Mouse (Mus musculus) CH12.LX (cell line): Measurements from ENCODE around the gene Nav1. TPM values are rescaled to one million over a fixed set of nuclear protein-coding genes. Genes with fewer than 3 reads are reported as not detected.

Experiments used
- DNase-seq: peaks from one replicate; pipeline ENCODE4 v3.0.0-alpha.2; 2013; ENCODE audit errors: extremely low read depth
- H3K27ac ChIP-seq: 2 replicates; pipeline ENCODE4 v1.5.1; 2012; ENCODE audit warnings: low read depth, mild to moderate bottlenecking, control low read depth, moderate library complexity; ENCODE audit not compliant: insufficient read depth
- H3K27me3 ChIP-seq: replicated peaks from 2 replicates; pipeline ENCODE3; 2012; ENCODE audit warnings: inconsistent platforms
- H3K36me3 ChIP-seq, 2 experiments: replicated peaks in 1 of 2; 2 replicates each; pipeline versions ENCODE3 to v1.6.1; 2012; ENCODE audit warnings: inconsistent platforms in 1 of 2, low read length in 1 of 2, mild to moderate bottlenecking in 1 of 2, mixed read lengths in 1 of 2, moderate library complexity in 1 of 2; ENCODE audit not compliant: control insufficient read depth in 1 of 2, insufficient read depth in 1 of 2
- H3K4me1 ChIP-seq, 2 experiments: 2 replicates each; pipeline ENCODE4 v1.6.1; 2012; ENCODE audit warnings: inconsistent platforms in 1 of 2, moderate library complexity in 1 of 2; ENCODE audit not compliant: insufficient read depth in 2 of 2, control insufficient read depth in 1 of 2
- H3K4me2 ChIP-seq: 2 replicates; pipeline ENCODE4 v1.6.1; 2012; ENCODE audit warnings: low read depth, mild to moderate bottlenecking, control low read depth; ENCODE audit not compliant: poor library complexity, insufficient read depth, severe bottlenecking
- H3K4me3 ChIP-seq, 3 experiments: fragments of 150-350 bp in 1 of 3; sonication (generic) in 1 of 3; replicated peaks in 1 of 3; 2 replicates each; pipeline versions ENCODE3 to v1.5.1; 2011 to 2012; ENCODE audit warnings: low read depth in 2 of 3, low read length in 2 of 3, mild to moderate bottlenecking in 2 of 3, moderate library complexity in 2 of 3, control low read depth in 1 of 3, improper control_type of control experiment in 1 of 3, inconsistent platforms in 1 of 3, mixed read lengths in 1 of 3; ENCODE audit not compliant: poor library complexity in 1 of 3
- H3K79me2 ChIP-seq: replicated peaks from 2 replicates; pipeline ENCODE4 v1.6.1; 2012; ENCODE audit warnings: mild to moderate bottlenecking, moderate library complexity; ENCODE audit not compliant: control insufficient read depth, poor library complexity, insufficient read depth, severe bottlenecking; ENCODE audit errors: extremely low read depth
- H3K9ac ChIP-seq: 2 replicates; pipeline ENCODE4 v1.6.1; 2012; ENCODE audit warnings: low read depth, mild to moderate bottlenecking, control low read depth, moderate library complexity; ENCODE audit not compliant: insufficient read depth
- H3K9me3 ChIP-seq: replicated peaks from 2 replicates; pipeline ENCODE3; 2012; ENCODE audit warnings: low read length, inconsistent platforms, mixed read lengths
- BHLHE40 ChIP-seq: IDR thresholded peaks from 2 replicates; pipeline ENCODE4 v1.6.1; 2011; ENCODE audit warnings: mild to moderate bottlenecking, low read depth, low read length, improper control_type of control experiment
- CHD2 ChIP-seq: IDR thresholded peaks from 2 replicates; pipeline ENCODE4 v1.6.1; 2011; ENCODE audit warnings: low read length, improper control_type of control experiment
- CTCF ChIP-seq, 2 experiments: IDR thresholded peaks in 1 of 2; conservative IDR thresholded peaks in 1 of 2; 2 replicates each; pipeline ENCODE4 v1.5.1; 2011 to 2012; ENCODE audit warnings: low read depth in 2 of 2, low read length in 2 of 2, improper control_type of control experiment in 1 of 2, inconsistent platforms in 1 of 2, mild to moderate bottlenecking in 1 of 2, moderate library complexity in 1 of 2
- ELF1 ChIP-seq: IDR thresholded peaks from 2 replicates; pipeline ENCODE4 v1.6.1; 2014; ENCODE audit warnings: low read depth, mild to moderate bottlenecking, inconsistent platforms, low read length, improper control_type of control experiment
- EP300 ChIP-seq: IDR thresholded peaks from 2 replicates; pipeline ENCODE4 v1.6.1; 2011; ENCODE audit warnings: low read length, improper control_type of control experiment
- ETS1 ChIP-seq: conservative IDR thresholded peaks from 2 replicates; pipeline ENCODE4 v1.6.1; 2012; ENCODE audit warnings: low read depth, mild to moderate bottlenecking, inconsistent platforms, low read length, improper control_type of control experiment, moderate library complexity
- GABPA ChIP-seq: IDR thresholded peaks from 2 replicates; pipeline ENCODE4 v1.6.1; 2012; ENCODE audit warnings: low read depth, low read length, improper control_type of control experiment, inconsistent platforms; ENCODE audit not compliant: insufficient replicate concordance
- HCFC1 ChIP-seq: IDR thresholded peaks from 2 replicates; pipeline ENCODE4 v1.6.1; 2012; ENCODE audit warnings: low read depth, mild to moderate bottlenecking, inconsistent platforms, low read length, improper control_type of control experiment
- IRF4 ChIP-seq: IDR thresholded peaks from 2 replicates; pipeline ENCODE4 v1.6.1; 2014; ENCODE audit warnings: low read depth, mild to moderate bottlenecking, inconsistent platforms, low read length, improper control_type of control experiment
- JUN ChIP-seq: IDR thresholded peaks from 2 replicates; pipeline ENCODE4 v1.6.1; 2011; ENCODE audit warnings: low read depth, mild to moderate bottlenecking, low read length, improper control_type of control experiment, moderate library complexity; ENCODE audit not compliant: insufficient read depth
- JUND ChIP-seq: conservative IDR thresholded peaks from 2 replicates; pipeline ENCODE4 v1.6.1; 2011; ENCODE audit warnings: low read depth, low read length, improper control_type of control experiment
- KAT2A ChIP-seq: IDR thresholded peaks from 2 replicates; pipeline ENCODE4 v1.6.1; 2012; ENCODE audit warnings: low read length, improper control_type of control experiment, inconsistent platforms; ENCODE audit not compliant: insufficient replicate concordance
- MAFK ChIP-seq: IDR thresholded peaks from 2 replicates; pipeline ENCODE4 v1.6.1; 2011; ENCODE audit warnings: low read length, improper control_type of control experiment; ENCODE audit not compliant: insufficient replicate concordance
- MAX ChIP-seq: IDR thresholded peaks from 2 replicates; pipeline ENCODE4 v1.6.1; 2011; ENCODE audit warnings: low read length, improper control_type of control experiment
- MAZ ChIP-seq: IDR thresholded peaks from 2 replicates; pipeline ENCODE4 v1.6.1; 2012; ENCODE audit warnings: low read depth, mild to moderate bottlenecking, inconsistent platforms, low read length, improper control_type of control experiment, moderate library complexity
- MEF2A ChIP-seq: IDR thresholded peaks from 2 replicates; pipeline ENCODE4 v1.6.1; 2014; ENCODE audit warnings: low read depth, mild to moderate bottlenecking, inconsistent platforms, low read length, improper control_type of control experiment, borderline replicate concordance
- MXI1 ChIP-seq: IDR thresholded peaks from 2 replicates; pipeline ENCODE4 v1.6.1; 2011; ENCODE audit warnings: mild to moderate bottlenecking, low read depth, low read length, improper control_type of control experiment
- MYC ChIP-seq: IDR thresholded peaks from 2 replicates; pipeline ENCODE4 v1.6.1; 2011; ENCODE audit warnings: low read depth, mild to moderate bottlenecking, improper control_type of control experiment, low read length
- NELFE ChIP-seq: IDR thresholded peaks from 2 replicates; pipeline ENCODE4 v1.6.1; 2011; ENCODE audit warnings: low read depth, low read length, improper control_type of control experiment
- PAX5 ChIP-seq: IDR thresholded peaks from 2 replicates; pipeline ENCODE4 v1.6.1; 2012; ENCODE audit warnings: low read length, inconsistent platforms, mixed read lengths
- POLR2A ChIP-seq: IDR thresholded peaks from 2 replicates; pipeline ENCODE4 v1.6.1; 2011; ENCODE audit warnings: low read depth, mild to moderate bottlenecking, improper control_type of control experiment, low read length
- POLR2AphosphoS2 ChIP-seq: IDR thresholded peaks from 2 replicates; pipeline ENCODE4 v1.6.1; 2011; ENCODE audit warnings: low read depth, low read length, improper control_type of control experiment
- RCOR1 ChIP-seq: conservative IDR thresholded peaks from 2 replicates; pipeline ENCODE4 v1.6.1; 2012; ENCODE audit warnings: low read depth, mild to moderate bottlenecking, inconsistent platforms, low read length, improper control_type of control experiment
- SIN3A ChIP-seq: IDR thresholded peaks from 2 replicates; pipeline ENCODE4 v1.6.1; 2012; ENCODE audit warnings: low read length, improper control_type of control experiment, inconsistent platforms
- TBP ChIP-seq: conservative IDR thresholded peaks from 2 replicates; pipeline ENCODE4 v1.6.1; 2011; ENCODE audit warnings: low read depth, low read length, improper control_type of control experiment
- TCF12 ChIP-seq: IDR thresholded peaks from 2 replicates; pipeline ENCODE4 v1.6.1; 2014; ENCODE audit warnings: low read depth, mild to moderate bottlenecking, inconsistent platforms, low read length, improper control_type of control experiment
- USF1 ChIP-seq: IDR thresholded peaks from 2 replicates; pipeline ENCODE4 v1.6.1; 2014; ENCODE audit warnings: low read depth, mild to moderate bottlenecking, inconsistent platforms, low read length, improper control_type of control experiment
- USF2 ChIP-seq: conservative IDR thresholded peaks from 2 replicates; pipeline ENCODE4 v1.6.1; 2011; ENCODE audit warnings: low read depth, low read length, improper control_type of control experiment
- ZKSCAN1 ChIP-seq: IDR thresholded peaks from 2 replicates; pipeline ENCODE4 v1.6.1; 2012; ENCODE audit warnings: low read depth, inconsistent platforms, low read length, improper control_type of control experiment, borderline replicate concordance
- ZMIZ1 ChIP-seq: IDR thresholded peaks from 2 replicates; pipeline ENCODE4 v1.6.1; 2012; ENCODE audit warnings: low read depth, mild to moderate bottlenecking, inconsistent platforms, low read length, improper control_type of control experiment
- dilution Hi-C: fragments of 300-500 bp; cut with MboI; formaldehyde crosslinking; loops from 2 replicates; pipeline ENCODE4 v1.14.3; 2020; ENCODE audit warnings: low sequenced_read_pairs; ENCODE audit not compliant: extremely low pct_unique_long_range_greater_than_20kb, extremely low pct_ligation_motif_present
- in situ Hi-C: fragments of 300-500 bp; cut with MboI; formaldehyde crosslinking; loops from 3 replicates; pipeline ENCODE4 v1.14.3; 2019; ENCODE audit warnings: low sequenced_read_pairs, low pct_ligation_motif_present, low pct_unique_long_range_greater_than_20kb, mixed read lengths
- polyA plus RNA-seq: library from polyadenylated mRNA; unstranded; fragments of >175 nt; gene quantifications from 2 replicates; pipeline ENCODE4 v1.2.1, GENCODE M21; 2012; ENCODE audit warnings: low read depth; ENCODE audit not compliant: insufficient read length
- total RNA-seq, 2 experiments: library from RNA; depleted of rRNA; stranded (reverse); fragments of 300-350 nt in 1 of 2; fragments of >200 nt in 1 of 2; gene quantifications; 2 replicates each; pipeline ENCODE4 v1.2.3; 2012 to 2014

The Nav1 gene
- total and polyA plus RNA-seq, 3 experiments: 0.21 to 0.56 TPM; not detected in 1

GRCm38 (mm10) chr1:135438801-135439200, 168.3 kb downstream of the Nav1 start:
- in situ Hi-C loops: loop anchor here (25.0 kb wide), 1 partner anchor 224 kb away; no protein-coding TSS in a partner anchor
- dilution Hi-C loops: no loop called here

GRCm38 (mm10) chr1:135435823-135436222, 171.3 kb downstream of the Nav1 start:
- Histone ChIP-seq H3K4me1 (peaks cover 0 to 2% of the 10 kb centered on the region in 2 experiments; a peak in 2 of 4 replicates), H3K36me3 (no peaks in the 10 kb centered on the region), H3K4me3 (no peak overlapping the region), H3K27me3 (peaks cover 6% of the 10 kb centered on the region), H3K9ac (no peak overlapping the region), H3K27ac (no peak overlapping the region)
- dilution Hi-C loops: no loop called here
- in situ Hi-C loops: loop anchor here (25.0 kb wide), 1 partner anchor 226 kb away; no protein-coding TSS in a partner anchor
- DNase-seq: no peak
- TF ChIP-seq MAZ (no peak), GABPA (no peak), NELFE (no peak), PAX5 (no peak), IRF4 (no peak), MEF2A (no peak), USF2 (no peak), HCFC1 (no peak), USF1 (no peak), MAFK (no peak), EP300 (no peak), BHLHE40 (no peak), POLR2AphosphoS2 (no peak), KAT2A (no peak), JUN (no peak), MAX (no peak), TBP (no peak)
- TF ChIP-seq, all 38 proteins: peak for 0
- Histone ChIP-seq H3K4me2 (no peak overlapping the region), H3K9me3 (no peaks in the 10 kb centered on the region), H3K79me2 (no peaks in the 10 kb centered on the region)

More at GRCm38 (mm10) chr1:135438801-135439200, 168.3 kb downstream of the Nav1 start:
- TF ChIP-seq ZMIZ1: no peak
- no peak for TF ChIP-seq JUND
- TF ChIP-seq SIN3A: no peak
- no peak for TF ChIP-seq NELFE
- no peak for TF ChIP-seq CTCF (conservative IDR thresholded peaks at IDR 0.05 in 1 of 2, IDR thresholded peaks at IDR 0.05 in 1 of 2; ENCODE audit: low read depth in 2 of 2, low read length in 2 of 2)
- no peak for TF ChIP-seq MAFK
- TF ChIP-seq MYC: no peak
- no peak for TF ChIP-seq MAX
- no peak for TF ChIP-seq ELF1
- no peak for TF ChIP-seq USF2
- no peak for TF ChIP-seq TBP
- TF ChIP-seq POLR2A: no peak
- TF ChIP-seq MXI1: no peak
- TF ChIP-seq ZKSCAN1: no peak
- TF ChIP-seq CHD2: no peak
- no peak for TF ChIP-seq RCOR1
- TF ChIP-seq GABPA: no peak
- no peak for TF ChIP-seq TCF12
- no peak for TF ChIP-seq ETS1
- Histone ChIP-seq H3K9me3 (no peaks in the 10 kb centered on the region), H3K9ac (no peak overlapping the region), H3K27ac (no peak overlapping the region), H3K27me3 (peaks cover 6% of the 10 kb centered on the region), H3K4me2 (no peak overlapping the region), H3K79me2 (no peaks in the 10 kb centered on the region), H3K4me1 (no peaks in the 10 kb centered on the region), H3K36me3 (no peaks in the 10 kb centered on the region), H3K4me3 (no peak overlapping the region)
- no peak for DNase-seq
